Mouse (Mus musculus) ES-Bruce4 (cell line): ENCODE results near the gene Mmp2. TPM values are rescaled to one million over a fixed set of nuclear protein-coding genes. Genes with fewer than 3 reads are reported as not detected.

Experiments
- H3K27ac ChIP-seq: 2 replicates; pipeline ENCODE4 v1.5.1; 2012; ENCODE audit warnings: low read length, inconsistent platforms; ENCODE audit not compliant: insufficient read depth
- H3K27me3 ChIP-seq: 2 replicates; pipeline ENCODE4 v1.6.1; 2012; ENCODE audit warnings: mild to moderate bottlenecking, low read length, inconsistent platforms; ENCODE audit not compliant: control insufficient read depth, poor library complexity, insufficient read depth, severe bottlenecking
- H3K36me3 ChIP-seq: 2 replicates; pipeline ENCODE4 v1.6.1; 2012; ENCODE audit warnings: inconsistent platforms, mild to moderate bottlenecking, low read length, moderate library complexity; ENCODE audit not compliant: control insufficient read depth, poor library complexity, insufficient read depth, severe bottlenecking
- H3K4me1 ChIP-seq: one replicate; pipeline ENCODE4 v1.8.1; 2011; ENCODE audit warnings: low read length; ENCODE audit not compliant: control insufficient read depth, insufficient read depth
- H3K4me3 ChIP-seq: 2 replicates; pipeline ENCODE4 v1.5.1; 2011; ENCODE audit warnings: low read depth, mild to moderate bottlenecking, low read length
- H3K9ac ChIP-seq: 2 replicates; pipeline ENCODE4 v1.6.1; 2012; ENCODE audit warnings: low read depth, mild to moderate bottlenecking, inconsistent platforms; ENCODE audit not compliant: poor library complexity, severe bottlenecking
- H3K9me3 ChIP-seq: replicated peaks from 2 replicates; pipeline ENCODE4 v1.6.1; 2012; ENCODE audit warnings: mild to moderate bottlenecking, low read length, inconsistent platforms; ENCODE audit not compliant: control insufficient read depth, poor library complexity, insufficient read depth, severe bottlenecking
- CTCF ChIP-seq: IDR thresholded peaks from one replicate; pipeline ENCODE4 v1.8.1; 2011; ENCODE audit warnings: low read depth, low read length
- EP300 ChIP-seq: IDR thresholded peaks from 2 replicates; pipeline ENCODE4 v1.6.1; 2011; ENCODE audit warnings: low read depth, low read length; ENCODE audit not compliant: insufficient read depth
- POLR2A ChIP-seq: IDR thresholded peaks from one replicate; pipeline ENCODE4 v1.8.1; 2011; ENCODE audit warnings: low read length; ENCODE audit not compliant: insufficient read depth
- polyA plus RNA-seq: library from polyadenylated mRNA; stranded (reverse); fragments of >200 nt; gene quantifications from 2 replicates; pipeline ENCODE4 v1.2.4, GENCODE M21; 2011; ENCODE audit warnings: low read depth; ENCODE audit not compliant: missing spikeins, insufficient read depth, insufficient read length

Mmp2 gene
- polyA plus RNA-seq, 1 experiment, result 22.5 TPM

DNA sequence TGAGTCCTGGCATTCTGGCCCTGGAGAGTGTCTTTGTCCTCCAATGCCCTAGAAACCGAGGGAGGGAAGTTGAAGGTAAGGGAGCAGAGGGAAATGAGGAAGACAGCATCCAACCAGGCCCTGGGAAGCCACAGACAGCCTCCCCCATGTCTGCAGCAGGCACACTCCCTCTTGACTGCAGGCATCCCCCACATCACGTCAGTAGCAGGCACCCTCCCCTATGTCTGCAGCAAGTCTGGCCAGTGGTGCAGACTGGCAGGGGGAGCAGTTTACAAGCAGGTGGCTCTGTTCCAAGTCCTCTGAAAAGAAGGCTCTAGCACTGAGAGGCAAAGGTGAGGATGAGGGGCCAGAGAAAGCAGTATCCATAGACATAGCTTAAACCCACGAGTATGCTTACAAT is 19.6 kb downstream of the Mmp2 start:
- no peaks in the 10 kb centered on the region for H3K27me3 ChIP-seq
- H3K4me3 ChIP-seq, result no peak overlapping the region
- H3K36me3 ChIP-seq, result no peaks in the 10 kb centered on the region
- no peaks in the 10 kb centered on the region for H3K4me1 ChIP-seq
- TF ChIP-seq POLR2A, result no peak
- no peak for TF ChIP-seq CTCF
- TF ChIP-seq EP300, result no peak
- no peaks in the 10 kb centered on the region for H3K9me3 ChIP-seq
- no peak overlapping the region for H3K9ac ChIP-seq
- no peak overlapping the region for H3K27ac ChIP-seq

DNA sequence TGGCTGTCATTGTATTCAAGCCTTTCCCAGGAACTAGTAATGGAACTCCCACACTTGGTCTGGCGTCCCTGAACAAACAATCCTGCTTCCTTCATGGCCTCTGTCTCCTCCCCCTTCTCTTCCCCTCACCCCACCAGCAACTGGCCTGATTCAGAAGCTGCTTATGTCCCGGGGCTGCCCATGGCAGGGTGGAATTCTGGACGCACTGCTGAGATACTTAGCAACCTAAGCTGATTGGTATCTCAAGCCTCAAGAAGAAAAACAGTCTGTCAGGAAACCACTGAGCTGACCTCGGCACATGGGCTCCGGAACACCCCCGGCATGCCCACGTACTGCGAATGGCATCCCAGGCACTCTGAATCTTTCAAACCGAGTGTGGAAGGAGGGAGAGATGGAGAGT is 20.2 kb downstream of the Mmp2 start:
- Histone ChIP-seq H3K27ac (no peak overlapping the region), H3K36me3 (no peaks in the 10 kb centered on the region), H3K4me3 (no peak overlapping the region), H3K4me1 (no peaks in the 10 kb centered on the region), H3K27me3 (no peaks in the 10 kb centered on the region), H3K9me3 (no peaks in the 10 kb centered on the region), H3K9ac (no peak overlapping the region)
- TF ChIP-seq CTCF, result no peak
- TF ChIP-seq EP300, result no peak
- TF ChIP-seq POLR2A, result no peak

DNA sequence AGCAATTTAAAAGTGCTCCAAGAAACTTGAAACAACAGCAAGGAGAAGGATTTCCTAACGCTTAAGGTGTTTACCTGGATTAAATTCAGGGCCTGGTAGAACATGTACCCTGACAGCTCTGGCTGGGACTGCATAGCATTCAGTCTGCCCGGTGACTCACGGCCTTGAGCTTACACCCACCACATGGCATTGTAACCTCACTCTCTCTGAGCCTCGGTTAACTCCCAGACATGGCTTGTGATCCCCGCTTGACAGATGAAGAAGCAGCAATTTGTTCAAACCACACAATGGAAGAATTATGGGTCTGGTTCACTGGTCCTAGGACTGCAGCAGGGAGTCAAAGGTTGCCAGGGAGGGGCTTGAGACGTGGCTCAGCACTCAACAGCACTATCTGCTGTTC is 22.2 kb downstream of the Mmp2 start:
- no peak for TF ChIP-seq EP300
- TF ChIP-seq CTCF, result no peak
- TF ChIP-seq POLR2A, result no peak
- Histone ChIP-seq H3K4me1 (no peaks in the 10 kb centered on the region), H3K9me3 (no peaks in the 10 kb centered on the region), H3K27me3 (no peaks in the 10 kb centered on the region), H3K27ac (no peak overlapping the region), H3K36me3 (no peaks in the 10 kb centered on the region), H3K9ac (no peak overlapping the region), H3K4me3 (no peak overlapping the region)

DNA sequence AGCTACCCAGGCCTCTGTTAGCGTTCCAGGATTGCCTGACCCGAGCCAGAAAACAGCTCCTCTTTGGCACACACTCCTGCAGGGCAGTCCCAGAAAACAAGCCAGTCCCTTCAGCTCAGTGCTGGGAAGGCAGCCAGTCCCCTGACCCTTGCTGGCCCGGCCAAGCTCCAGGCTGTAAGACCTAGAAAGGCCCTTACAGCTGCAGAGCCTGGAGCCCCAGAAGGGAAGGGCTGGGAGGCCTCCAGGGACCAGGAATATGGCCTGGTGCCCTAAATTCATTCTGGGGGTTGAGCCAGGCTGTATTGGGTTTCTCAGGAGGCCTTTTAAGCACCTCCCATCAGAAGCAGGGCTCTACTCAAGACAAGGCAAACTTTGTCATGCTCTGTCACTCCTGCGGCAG is 23.1 kb downstream of the Mmp2 start:
- Histone ChIP-seq H3K27me3 (no peaks in the 10 kb centered on the region), H3K9me3 (no peaks in the 10 kb centered on the region), H3K4me1 (no peaks in the 10 kb centered on the region), H3K4me3 (no peak overlapping the region), H3K27ac (no peak overlapping the region), H3K36me3 (no peaks in the 10 kb centered on the region), H3K9ac (no peak overlapping the region)
- TF ChIP-seq EP300 (no peak), POLR2A (no peak), CTCF (no peak)

DNA sequence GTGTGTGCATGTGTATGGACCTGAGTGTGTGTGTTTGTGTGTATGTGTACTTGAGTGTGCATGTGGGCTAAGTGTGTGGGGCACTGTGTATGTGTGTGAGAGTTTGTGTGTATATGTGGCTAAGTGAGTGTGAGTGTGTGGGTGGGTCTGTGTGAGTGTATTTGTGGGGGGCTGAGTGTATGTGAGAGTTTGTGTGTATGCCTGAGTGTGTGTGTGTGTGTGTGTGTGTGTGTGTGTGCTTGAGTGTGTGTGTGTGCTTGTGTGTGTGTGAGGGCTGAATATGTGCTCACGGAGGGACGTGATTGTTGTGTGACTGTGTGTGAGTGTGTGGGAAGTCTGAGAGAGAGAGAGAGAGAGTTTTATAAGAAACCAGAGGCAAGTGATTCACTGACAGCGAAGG is 24.3 kb downstream of the Mmp2 start:
- Histone ChIP-seq H3K36me3 (no peaks in the 10 kb centered on the region), H3K4me3 (no peak overlapping the region), H3K27ac (no peak overlapping the region), H3K27me3 (peaks cover 1% of the 10 kb centered on the region; the same call in 1 of the 2 replicates), H3K9ac (no peak overlapping the region), H3K4me1 (no peaks in the 10 kb centered on the region), H3K9me3 (0 out of 2 replicates have a peak, but pooled peaks cover 1% of the 10 kb centered on the region)
- TF ChIP-seq EP300, result no peak
- TF ChIP-seq CTCF, result no peak
- no peak for TF ChIP-seq POLR2A

DNA sequence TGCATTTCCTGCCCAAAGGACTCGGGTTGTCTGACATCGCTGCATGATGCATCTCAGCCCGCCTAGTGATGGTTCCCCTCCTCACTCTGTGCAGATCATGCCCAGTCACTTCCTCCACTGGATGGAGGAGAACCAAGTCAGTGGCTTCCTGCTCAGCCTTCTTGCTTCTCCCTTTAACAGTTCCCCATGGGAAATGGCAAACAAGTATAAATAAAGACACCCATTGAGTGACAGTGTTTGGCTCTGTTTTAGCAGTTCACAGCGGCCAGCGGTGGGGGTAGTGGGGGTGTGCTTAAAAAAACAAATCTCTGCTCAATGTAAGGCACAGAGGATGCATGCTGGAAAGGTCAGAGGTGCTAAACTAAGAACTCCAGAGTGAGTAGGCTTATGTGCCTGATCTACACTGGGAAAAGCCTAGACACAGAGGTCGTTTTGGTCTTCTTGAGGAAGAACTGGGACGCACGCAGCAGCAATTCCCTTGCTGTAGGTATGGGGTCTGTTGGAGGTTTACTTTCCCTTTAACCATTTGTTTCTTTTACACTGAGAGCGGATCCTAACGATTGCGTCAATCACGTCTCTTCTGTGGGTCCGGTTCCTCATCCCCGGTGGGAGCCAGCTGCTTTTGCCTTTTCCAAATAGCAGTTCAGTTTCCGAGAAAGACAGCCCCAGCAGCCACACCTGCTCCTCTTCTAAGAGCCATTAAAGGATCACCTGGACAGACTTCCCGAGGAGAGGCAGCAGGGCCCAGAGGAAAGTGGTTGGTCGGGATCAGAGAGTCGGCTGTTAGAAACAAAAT is 26.3 kb downstream of the Mmp2 start:
- H3K9ac ChIP-seq, result no peak overlapping the region
- H3K4me1 ChIP-seq, result no peaks in the 10 kb centered on the region
- H3K4me3 ChIP-seq, result no peak overlapping the region
- peaks cover 4% of the 10 kb centered on the region; the same call in 1 of the 2 replicates for H3K27me3 ChIP-seq
- H3K9me3 ChIP-seq, result 0 out of 2 replicates have a peak, but pooled peaks cover 2% of the 10 kb centered on the region
- H3K27ac ChIP-seq, result no peak overlapping the region
- TF ChIP-seq CTCF, result no peak
- no peak for TF ChIP-seq EP300
- TF ChIP-seq POLR2A, result no peak
- H3K36me3 ChIP-seq, result no peaks in the 10 kb centered on the region
